Mouse (Mus musculus) embryonic facial prominence, embryonic 14.5 days (tissue): Measurements from ENCODE around the gene Psma7. TPM values are rescaled to one million over a fixed set of nuclear protein-coding genes. Genes with fewer than 3 reads are reported as not detected.

Experiments used
- ATAC-seq: fragments of 200-750 bp; cut with Nextera tagmentation; 2 replicates; pipeline ENCODE4 v1.8.0; 2017; ENCODE audit warnings: low read depth, moderate number of reproducible peaks, moderate TSS enrichment
- DNase-seq: peaks from one replicate; pipeline ENCODE4 v3.0.0-alpha.2; 2015; ENCODE audit warnings: low spot score
- H3K27ac ChIP-seq: fragments of 300-500 bp; sonication (generic); replicated peaks from 2 replicates; pipeline ENCODE4 v1.5.1; 2014; ENCODE audit warnings: low read depth, mild to moderate bottlenecking, low read length, moderate library complexity
- H3K27me3 ChIP-seq: fragments of 300-500 bp; sonication (generic); replicated peaks from 2 replicates; pipeline ENCODE4 v1.6.1; 2014; ENCODE audit warnings: low read length; ENCODE audit not compliant: control insufficient read depth, insufficient read depth
- H3K36me3 ChIP-seq: fragments of 300-500 bp; sonication (generic); 2 replicates; pipeline ENCODE4 v1.6.1; 2014; ENCODE audit warnings: low read length, mixed read lengths; ENCODE audit not compliant: control insufficient read depth, insufficient read depth
- H3K4me1 ChIP-seq: fragments of 300-500 bp; sonication (generic); 2 replicates; pipeline ENCODE4 v1.6.1; 2014; ENCODE audit warnings: antibody characterized with exemption, low read length; ENCODE audit not compliant: control insufficient read depth, insufficient read depth
- H3K4me2 ChIP-seq: fragments of 300-500 bp; sonication (generic); 2 replicates; pipeline ENCODE4 v1.6.1; 2014; ENCODE audit warnings: low read depth, mild to moderate bottlenecking, low read length, moderate library complexity, mixed read lengths
- H3K4me3 ChIP-seq: fragments of 300-500 bp; sonication (generic); 2 replicates; pipeline ENCODE4 v1.5.1; 2014; ENCODE audit warnings: low read depth, mild to moderate bottlenecking, low read length
- H3K9ac ChIP-seq: fragments of 300-500 bp; sonication (generic); 2 replicates; pipeline ENCODE4 v1.6.1; 2014; ENCODE audit warnings: low read depth, mild to moderate bottlenecking, low read length, moderate library complexity, mixed read lengths
- H3K9me3 ChIP-seq: fragments of 300-500 bp; sonication (generic); 2 replicates; pipeline ENCODE4 v1.6.1; 2016; ENCODE audit warnings: low read length; ENCODE audit not compliant: control insufficient read depth
- WGBS: fragments of 180-500 bp; shearing (Covaris S2); extraction: QIAGEN DNeasy Blood & Tissue Kit; methylation state at CpG from one replicate; pipeline ENCODE4 v1.1.7; 2014; 5-methylcytosine and 5-hydroxymethylcytosine counted together
- polyA plus RNA-seq: library from polyadenylated mRNA; unstranded; fragments of >200 nt; fragmentation: Nextera tagmentation; extraction: Ambion mirVana; gene quantifications from 2 replicates; pipeline ENCODE4 v1.2.1, GENCODE M21; 2014

The Psma7 gene
- polyA plus RNA-seq, 1 experiment from 2014 or later, result 494 TPM

DNA sequence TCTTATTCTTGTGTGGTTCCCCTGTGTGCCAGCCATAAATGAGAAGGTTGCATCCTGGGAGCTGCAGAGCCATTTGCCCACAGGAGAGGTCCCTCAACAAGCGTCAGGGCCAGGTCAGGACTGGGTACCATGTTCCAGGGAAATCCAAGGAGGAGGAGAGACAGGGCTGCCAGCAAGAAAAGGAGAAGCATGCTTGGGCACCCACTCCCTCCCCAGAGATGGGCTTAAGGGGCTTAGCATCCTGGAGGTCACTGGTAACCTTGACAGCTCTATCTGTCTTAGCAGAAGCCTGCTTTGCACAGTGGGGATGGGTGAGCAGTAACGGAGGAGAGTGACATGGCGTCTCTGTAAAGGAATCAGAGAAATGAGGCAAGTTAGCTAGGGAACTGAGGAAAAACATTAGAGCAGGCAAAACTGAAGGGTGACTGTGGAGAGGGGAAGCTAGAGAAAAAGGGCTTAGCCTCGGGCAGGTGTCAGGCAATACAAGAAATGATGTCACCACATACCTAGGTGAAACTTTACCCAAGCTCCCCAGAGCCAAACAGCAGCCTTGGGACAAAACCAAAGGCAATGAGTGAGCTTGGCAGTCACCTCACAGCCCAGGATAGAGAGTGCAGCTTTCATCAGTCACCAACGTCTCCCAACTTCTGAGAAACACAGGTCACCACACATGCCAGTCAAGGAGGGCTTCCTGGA is 36.4 kb downstream of the Psma7 start:
- no peak overlapping the region for H3K4me3 ChIP-seq
- 0 out of 2 replicates have a peak, but pooled peaks have one; percentile 6 for ATAC-seq
- 45% methylated on average over 5 of the region's 5 CpGs for WGBS
- DNase-seq, result no peak
- no peaks in the 10 kb centered on the region for H3K9me3 ChIP-seq
- no peak overlapping the region for H3K27ac ChIP-seq
- no peak overlapping the region for H3K9ac ChIP-seq
- no peak overlapping the region for H3K4me2 ChIP-seq
- no peaks in the 10 kb centered on the region for H3K36me3 ChIP-seq
- no peaks in the 10 kb centered on the region for H3K27me3 ChIP-seq
- H3K4me1 ChIP-seq, result no peaks in the 10 kb centered on the region

- H3K4me1 ChIP-seq, result no peaks in the 10 kb centered on the region
- H3K27me3 ChIP-seq, result no peaks in the 10 kb centered on the region
- 81% methylated on average over 9 of the region's 9 CpGs for WGBS
- H3K36me3 ChIP-seq, result no peaks in the 10 kb centered on the region
- H3K4me2 ChIP-seq, result no peak overlapping the region
- no peak for DNase-seq
- no peak overlapping the region for H3K27ac ChIP-seq
- H3K9ac ChIP-seq, result no peak overlapping the region
- no peaks in the 10 kb centered on the region for H3K9me3 ChIP-seq
- no peak overlapping the region for H3K4me3 ChIP-seq
- ATAC-seq, result no peak
Observed at GRCm38 (mm10) chr2:180001635-180002034, 40.6 kb downstream of the Psma7 start.

- Histone ChIP-seq H3K9ac (no peak overlapping the region), H3K27me3 (no peaks in the 10 kb centered on the region), H3K4me3 (no peak overlapping the region), H3K9me3 (no peaks in the 10 kb centered on the region), H3K36me3 (no peaks in the 10 kb centered on the region), H3K4me2 (no peak overlapping the region), H3K4me1 (no peaks in the 10 kb centered on the region), H3K27ac (no peak overlapping the region)
- WGBS, result 66% methylated on average over 4 of the region's 4 CpGs
- ATAC-seq (no peak), DNase-seq (no peak)
Observed at GRCm38 (mm10) chr2:179998431-179998830, 43.8 kb downstream of the Psma7 start.

DNA sequence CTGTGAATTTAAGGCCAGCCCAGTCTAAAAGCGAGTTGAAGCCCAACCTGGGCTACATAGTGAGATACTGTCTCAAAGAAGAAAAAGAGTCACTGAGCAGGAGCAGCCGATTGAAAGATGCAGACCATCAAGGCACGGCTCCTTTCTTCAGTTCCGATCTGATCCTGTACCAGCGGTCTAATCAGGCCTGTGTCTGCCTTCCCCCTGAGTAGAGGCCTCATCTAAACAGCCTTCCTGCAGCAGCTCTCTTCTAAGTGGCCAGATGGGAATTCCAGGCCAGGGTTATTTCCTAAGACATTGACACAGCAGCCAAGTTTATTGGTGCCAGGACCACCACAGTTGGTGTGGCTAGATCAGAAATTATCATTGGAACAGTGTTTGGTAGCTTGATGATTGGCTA is 49.2 kb downstream of the Psma7 start:
- Histone ChIP-seq H3K4me1 (no peaks in the 10 kb centered on the region), H3K4me3 (no peak overlapping the region), H3K9me3 (no peaks in the 10 kb centered on the region), H3K27ac (no peak overlapping the region), H3K4me2 (no peak overlapping the region), H3K27me3 (no peaks in the 10 kb centered on the region), H3K9ac (no peak overlapping the region), H3K36me3 (no peaks in the 10 kb centered on the region)
- WGBS, result 90% methylated on average over 4 of the region's 5 CpGs
- ATAC-seq (no peak), DNase-seq (no peak)

DNA sequence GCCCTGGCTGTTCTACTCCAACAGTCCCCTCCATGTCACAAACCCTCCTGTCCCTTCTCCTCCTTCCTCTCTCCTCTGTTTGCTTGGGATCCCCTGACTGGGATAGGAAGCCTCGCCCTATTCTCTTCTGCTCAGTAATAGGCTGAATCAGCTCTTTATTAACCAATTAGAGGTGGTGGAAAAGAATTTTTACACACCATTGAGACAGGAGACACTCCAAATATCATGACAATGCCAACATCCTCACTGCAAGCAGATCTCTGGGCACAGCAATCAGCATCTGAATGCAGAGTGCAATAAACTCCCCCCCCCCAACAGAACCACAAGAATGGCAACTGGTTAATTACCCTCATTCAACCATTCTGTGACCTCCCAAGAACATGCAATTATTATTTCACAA is 53.1 kb downstream of the Psma7 start:
- no peak for ATAC-seq

GRCm38 (mm10) chr2:179986437-179987022 is 55.7 kb downstream of the Psma7 start:
- H3K9me3 ChIP-seq, result no peaks in the 10 kb centered on the region
- no peaks in the 10 kb centered on the region for H3K4me1 ChIP-seq
- ATAC-seq (no peak), DNase-seq (no peak)
- H3K4me3 ChIP-seq, result no peak overlapping the region
- 68% methylated on average over 10 of the region's 10 CpGs for WGBS
- H3K27ac ChIP-seq, result no peak overlapping the region
- H3K27me3 ChIP-seq, result no peaks in the 10 kb centered on the region
- H3K4me2 ChIP-seq, result no peak overlapping the region
- H3K36me3 ChIP-seq, result no peaks in the 10 kb centered on the region
- H3K9ac ChIP-seq, result no peak overlapping the region

More for the DNA sequence above, 53.1 kb downstream of the Psma7 start:
- Histone ChIP-seq H3K4me1 (no peaks in the 10 kb centered on the region), H3K9me3 (no peaks in the 10 kb centered on the region), H3K27me3 (no peaks in the 10 kb centered on the region), H3K4me2 (no peak overlapping the region), H3K27ac (no peak overlapping the region), H3K36me3 (no peaks in the 10 kb centered on the region), H3K4me3 (no peak overlapping the region), H3K9ac (no peak overlapping the region)
- WGBS, result 68% methylated on average over 1 of the region's 1 CpGs
- DNase-seq, result no peak

Other genes with a start within 250 kb of the Psma7 start
- 3.0 and 4.2 TPM in 2 replicates for gene Taf4, start 65.8 kb downstream of the Psma7 start, polyA plus RNA-seq
- 6.1 and 6.3 TPM in 2 replicates for gene Lsm14b, start 17.4 kb downstream of the Psma7 start, polyA plus RNA-seq
- 4.2 and 4.6 TPM in 2 replicates for gene Ss18l1, start 76 bp upstream of the Psma7 start, polyA plus RNA-seq
- 19.8 and 24.5 TPM in 2 replicates for gene Mtg2, start 28.2 kb upstream of the Psma7 start, polyA plus RNA-seq
- gene Hrh3, start 62.1 kb upstream of the Psma7 start, polyA plus RNA-seq, result 0.11 and 0.14 TPM in 2 replicates
- 37.4 and 41.5 TPM in 2 replicates for gene Osbpl2, start 76.9 kb upstream of the Psma7 start, polyA plus RNA-seq
- gene Adrm1, start 129.1 kb upstream of the Psma7 start, polyA plus RNA-seq, result 130 and 142 TPM in 2 replicates
- gene Lama5, start 183.4 kb upstream of the Psma7 start, polyA plus RNA-seq, result 25.2 and 28.2 TPM in 2 replicates
- gene Rps21, start 214.9 kb upstream of the Psma7 start, polyA plus RNA-seq, result 689 and 787 TPM in 2 replicates
- gene Cables2, start 231.1 kb upstream of the Psma7 start, polyA plus RNA-seq, result 16.5 and 17.4 TPM in 2 replicates
- 0.81 and 0.84 TPM in 2 replicates for gene Rbbp8nl, start 247.4 kb upstream of the Psma7 start, polyA plus RNA-seq